Mouse (Mus musculus): ENCODE measurements around the gene Leprot.

GRCm38 (mm10) chr4:101683086-101683485 is 35.6 kb downstream of the Leprot start:
- no peak for TF ChIP-seq GATA1 (IDR thresholded peaks at IDR 0.05; ENCODE audit: low read length)
- no peak for TF ChIP-seq TAL1 (IDR thresholded peaks at IDR 0.05; ENCODE audit: low read length)

All from erythroblast, embryonic 14.5 days (primary cell).